14 mouse cellular contexts compared by ENCODE assay signal in genomic region chr5:140251989-140252388, GRCm38 (mm10).
DNase-seq lines count a peak whose midpoint lies in the region; ATAC-seq and TF ChIP-seq lines count a peak whose summit lies in the region.
"Had no signal": no experiment of that assay in that cellular context is flagged by ENCODE, and none has a peak within 500 bp of the region (broad histone marks: within the 10 kb centered on the region; RNA-seq: fewer than 3 reads in every experiment).

No protein-coding gene starts in this region.

- no peak overlapping the region for H3K9ac ChIP-seq in forebrain, embryonic 16.5 days (replicated peaks; ENCODE audit: low read depth, low read length)
- no peak overlapping the region for H3K9ac ChIP-seq in forebrain, embryonic 11.5 days (ENCODE audit: low read length)
- H3K9ac ChIP-seq in stomach, postnatal 0 days (ENCODE audit: low read length) = no peak overlapping the region
- H3K9ac ChIP-seq: neural tube, embryonic 12.5 days had no signal

- no peaks in the 10 kb centered on the region for H3K9me3 ChIP-seq in forebrain, embryonic 16.5 days (ENCODE audit: control insufficient read depth, low read length)
- no peaks in the 10 kb centered on the region for H3K9me3 ChIP-seq in forebrain, embryonic 11.5 days (ENCODE audit: control insufficient read depth, low read length)
- H3K9me3 ChIP-seq in stomach, postnatal 0 days (ENCODE audit: control insufficient read depth, low read length) = no peaks in the 10 kb centered on the region
- H3K9me3 ChIP-seq: neural tube, embryonic 12.5 days had no signal

- DNase-seq in forebrain, embryonic 11.5 days (ENCODE audit: low spot score) = no peak
- peak; percentile 45 for DNase-seq in left cerebral cortex, postnatal 4 days
- DNase-seq in left cerebral cortex, adult 11 months (ENCODE audit: low spot score) = no peak
- DNase-seq in cerebellum, adult 9-10 months = peak; percentile 31
- DNase-seq in layer of hippocampus, adult 2 months (ENCODE audit: low spot score in 2 of 2) = peak; percentile 39
- DNase-seq in stomach, postnatal 0 days (ENCODE audit: low spot score) = no peak
- DNase-seq in kidney, postnatal 14 days = no peak
- DNase-seq: heart, adult 11 months; kidney, postnatal 36 days; midbrain, embryonic 14.5 days had no signal

- ATAC-seq in forebrain, embryonic 16.5 days = peak; percentile 74
- no peak for ATAC-seq in forebrain, embryonic 11.5 days (replicated peaks; ENCODE audit: low FRiP score)
- no peak for ATAC-seq in stomach, postnatal 0 days (ENCODE audit: low FRiP score, low TSS enrichment)
- ATAC-seq: CD4-positive, CD25-positive, alpha-beta regulatory T cell, adult 4 months; intestine, postnatal 0 days had no signal

- H3K4me1 ChIP-seq in forebrain, embryonic 16.5 days (replicated peaks; ENCODE audit: control insufficient read depth, insufficient read depth, low read length) = peaks cover 9% of the 10 kb centered on the region
- H3K4me1 ChIP-seq in forebrain, embryonic 11.5 days (replicated peaks; ENCODE audit: control insufficient read depth, insufficient read depth, low read length) = no peaks in the 10 kb centered on the region
- H3K4me1 ChIP-seq in stomach, postnatal 0 days (replicated peaks; ENCODE audit: control insufficient read depth, insufficient read depth) = no peaks in the 10 kb centered on the region

- intact Hi-C loops in left cerebral cortex, postnatal 4 days (cut with DNase I) = no loop called here

- no peak overlapping the region for H3K4me2 ChIP-seq in forebrain, embryonic 16.5 days (ENCODE audit: low read length)
- no peak overlapping the region for H3K4me2 ChIP-seq in forebrain, embryonic 11.5 days (ENCODE audit: low read depth, low read length, severe bottlenecking)
- no peak overlapping the region for H3K4me2 ChIP-seq in stomach, postnatal 0 days (replicated peaks; ENCODE audit: low read depth)
- H3K4me2 ChIP-seq: neural tube, embryonic 12.5 days had no signal

- 58% methylated on average over 2 of the region's 2 CpGs for WGBS in forebrain, embryonic 16.5 days
- WGBS in forebrain, embryonic 11.5 days = 96% methylated on average over 2 of the region's 2 CpGs
- WGBS in stomach, postnatal 0 days = 83% methylated on average over 2 of the region's 2 CpGs

- H3K4me3 ChIP-seq in forebrain, embryonic 16.5 days (replicated peaks; ENCODE audit: low read length) = no peak overlapping the region
- H3K4me3 ChIP-seq in forebrain, embryonic 11.5 days (ENCODE audit: low read depth, low read length) = no peak overlapping the region
- no peak overlapping the region for H3K4me3 ChIP-seq in layer of hippocampus, adult 2 months
- H3K4me3 ChIP-seq in stomach, postnatal 0 days (ENCODE audit: low read depth, low read length) = no peak overlapping the region
- H3K4me3 ChIP-seq: neural tube, embryonic 12.5 days had no signal

- H3K27me3 ChIP-seq in forebrain, embryonic 16.5 days (replicated peaks; ENCODE audit: control insufficient read depth, insufficient read depth, low read length) = no peaks in the 10 kb centered on the region
- H3K27me3 ChIP-seq in forebrain, embryonic 11.5 days (ENCODE audit: control insufficient read depth, insufficient read depth, low read length) = no peaks in the 10 kb centered on the region
- no peaks in the 10 kb centered on the region for H3K27me3 ChIP-seq in stomach, postnatal 0 days (ENCODE audit: control insufficient read depth, insufficient read depth, low read length)
- H3K27me3 ChIP-seq: neural tube, embryonic 12.5 days had no signal

- no peak for TF ChIP-seq CTCF in layer of hippocampus, adult 2 months (conservative IDR thresholded peaks at IDR 0.05)
- no peak for TF ChIP-seq CTCF in stomach, postnatal 0 days (IDR thresholded peaks at IDR 0.05; ENCODE audit: low read depth)

- H3K27ac ChIP-seq in forebrain, embryonic 16.5 days (ENCODE audit: low read length) = peak overlapping the region; percentile 42; the same call in 1 of the 2 replicates
- no peak overlapping the region for H3K27ac ChIP-seq in forebrain, embryonic 11.5 days (ENCODE audit: low read depth, low read length)
- H3K27ac ChIP-seq in layer of hippocampus, adult 2 months = peak overlapping the region; percentile 49
- H3K27ac ChIP-seq in stomach, postnatal 0 days (replicated peaks) = no peak overlapping the region
- H3K27ac ChIP-seq: neural tube, embryonic 12.5 days had no signal

- H3K36me3 ChIP-seq in forebrain, embryonic 16.5 days (ENCODE audit: control insufficient read depth, insufficient read depth) = no peaks in the 10 kb centered on the region
- no peaks in the 10 kb centered on the region for H3K36me3 ChIP-seq in forebrain, embryonic 11.5 days (ENCODE audit: control insufficient read depth, insufficient read depth, low read length)
- no peaks in the 10 kb centered on the region for H3K36me3 ChIP-seq in stomach, postnatal 0 days (ENCODE audit: control insufficient read depth, insufficient read depth, low read length)
- H3K36me3 ChIP-seq: neural tube, embryonic 12.5 days had no signal

- no peak for TF ChIP-seq EP300 in stomach, postnatal 0 days (optimal IDR thresholded peaks at IDR 0.05)

Comparison
In these comparisons a context has a peak if more than half of its experiments do, and no peak if none do; other contexts are left out.
1. H3K27ac ChIP-seq: peak in forebrain, embryonic 16.5 days (single experiment) and layer of hippocampus, adult 2 months (single experiment); none in forebrain, embryonic 11.5 days (single experiment) and stomach, postnatal 0 days (single experiment).
2. DNase-seq: peak in left cerebral cortex, postnatal 4 days (single experiment), cerebellum, adult 9-10 months (single experiment) and layer of hippocampus, adult 2 months (2 of 2); none in forebrain, embryonic 11.5 days (single experiment), left cerebral cortex, adult 11 months (single experiment), stomach, postnatal 0 days (single experiment) and kidney, postnatal 14 days (single experiment).